Mouse (Mus musculus): ENCODE measurements around the gene Mdfi. TPM values are rescaled to one million over a fixed set of nuclear protein-coding genes. Genes with fewer than 3 reads are reported as not detected.

Mdfi gene
- polyA plus RNA-seq, 3 experiments from 2014 or later, result not detected

GRCm38 (mm10) chr17:47845609-47846008 is 11.1 kb upstream of the Mdfi start:
- no peak for ATAC-seq

- ATAC-seq, result no peak
Observed at GRCm38 (mm10) chr17:47843465-47843864, 9.0 kb upstream of the Mdfi start.

- ATAC-seq, result no peak
Observed at GRCm38 (mm10) chr17:47841931-47842623, 7.6 kb upstream of the Mdfi start.

GRCm38 (mm10) chr17:47841521-47841920 is 7.0 kb upstream of the Mdfi start:
- ATAC-seq, result no peak

GRCm38 (mm10) chr17:47837808-47838207 is 3.3 kb upstream of the Mdfi start:
- ATAC-seq, result no peak

- no peak for ATAC-seq
Observed at GRCm38 (mm10) chr17:47833628-47834481, 636 bp downstream of the Mdfi start.

GRCm38 (mm10) chr17:47833029-47833627 is 1.4 kb downstream of the Mdfi start:
- ATAC-seq, result no peak

- ATAC-seq, result no peak
Observed at GRCm38 (mm10) chr17:47832501-47833028, 1.9 kb downstream of the Mdfi start.

- no peak for ATAC-seq
Observed at GRCm38 (mm10) chr17:47831772-47832171, 2.7 kb downstream of the Mdfi start.

GRCm38 (mm10) chr17:47831161-47831560 is 3.3 kb downstream of the Mdfi start:
- ATAC-seq, result no peak

GRCm38 (mm10) chr17:47821339-47821738 is 13.2 kb downstream of the Mdfi start:
- ATAC-seq, result no peak

GRCm38 (mm10) chr17:47818038-47818725 is 16.3 kb downstream of the Mdfi start:
- no peak for ATAC-seq

- ATAC-seq, result no peak
Observed at GRCm38 (mm10) chr17:47815446-47815845, 19.0 kb downstream of the Mdfi start.

GRCm38 (mm10) chr17:47814496-47814895 is 20.0 kb downstream of the Mdfi start:
- ATAC-seq, result no peak

GRCm38 (mm10) chr17:47813616-47814015 is 20.9 kb downstream of the Mdfi start:
- ATAC-seq, result no peak

GRCm38 (mm10) chr17:47812200-47812599 is 22.3 kb downstream of the Mdfi start:
- ATAC-seq, result no peak

- ATAC-seq, result no peak
Observed at GRCm38 (mm10) chr17:47811265-47811800, 23.2 kb downstream of the Mdfi start.

- ATAC-seq, result no peak
Observed at GRCm38 (mm10) chr17:47806230-47806629, 28.3 kb downstream of the Mdfi start.

- ATAC-seq, result no peak
Observed at GRCm38 (mm10) chr17:47805047-47805835, 29.2 kb downstream of the Mdfi start.

- ATAC-seq, result no peak
Observed at GRCm38 (mm10) chr17:47803662-47804061, 30.8 kb downstream of the Mdfi start.

GRCm38 (mm10) chr17:47802806-47803205 is 31.7 kb downstream of the Mdfi start:
- ATAC-seq, result no peak

GRCm38 (mm10) chr17:47797383-47797782 is 37.1 kb downstream of the Mdfi start:
- ATAC-seq, result no peak

All from inflammation-experienced regulatory T-cells, adult 6 months (primary cell).